8 mouse cellular contexts compared by ENCODE assay signal in the genomic region with DNA sequence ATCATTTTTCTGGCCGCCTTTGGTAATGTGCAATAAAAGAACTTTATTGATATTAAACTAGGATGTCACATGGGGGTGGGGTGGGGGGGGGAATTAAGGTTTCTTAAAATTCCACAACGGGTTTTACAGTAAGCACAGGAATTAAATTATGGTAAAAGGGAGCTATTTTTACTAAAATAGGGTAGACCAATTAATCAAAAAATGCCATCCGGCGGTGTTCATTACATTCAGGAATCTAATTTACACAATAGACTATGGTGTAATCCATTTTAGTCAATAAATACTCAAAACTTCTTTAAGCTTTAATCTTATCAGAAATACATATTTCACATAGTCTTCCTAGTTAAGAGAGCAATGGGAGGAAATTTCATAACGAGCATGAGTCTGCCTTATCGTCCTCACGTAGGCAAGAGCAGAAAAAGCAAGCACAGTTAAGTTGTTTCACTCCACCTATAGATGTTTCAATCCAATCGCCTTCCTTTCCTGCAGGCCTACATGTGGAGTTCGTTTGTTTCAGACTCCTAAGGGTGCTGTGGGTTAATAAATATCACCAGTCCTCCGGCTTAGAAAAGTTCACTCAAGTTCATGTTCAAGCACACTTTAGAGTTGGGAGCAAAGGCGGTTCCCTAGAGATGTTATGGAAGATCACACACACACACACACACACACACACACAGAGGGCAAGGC. TPM values are rescaled to one million over a fixed set of nuclear protein-coding genes. Genes with fewer than 3 reads are reported as not detected.
A peak's percentile ranks its signal among the peaks of the same experiment; 100 is the strongest.
DNase-seq lines count a peak whose midpoint lies in the region; ATAC-seq lines count a peak whose summit lies in the region.

No protein-coding gene starts in this region.

- WGBS in kidney, embryonic 16.5 days = 32% methylated on average over 11 of the region's 11 CpGs
- 41% methylated on average over 11 of the region's 11 CpGs for WGBS in embryonic facial prominence, embryonic 11.5 days
- WGBS in intestine, embryonic 15.5 days = 31% methylated on average over 11 of the region's 11 CpGs

- H3K27me3 ChIP-seq in kidney, embryonic 16.5 days (ENCODE audit: insufficient read depth, low read length) = peaks cover 2% of the 10 kb centered on the region; the same call in 1 of the 2 replicates
- H3K27me3 ChIP-seq in embryonic facial prominence, embryonic 11.5 days (ENCODE audit: control insufficient read depth, insufficient read depth, low read length) = peaks cover 5% of the 10 kb centered on the region; the same call in 1 of the 2 replicates
- no peaks in the 10 kb centered on the region for H3K27me3 ChIP-seq in intestine, embryonic 15.5 days (replicated peaks)

- no peak for ATAC-seq in kidney, embryonic 16.5 days (ENCODE audit: low FRiP score, low TSS enrichment)
- no peak for ATAC-seq in embryonic facial prominence, embryonic 11.5 days (replicated peaks; ENCODE audit: insufficient number of reproducible peaks, low FRiP score, low TSS enrichment, low read depth)
- ATAC-seq in intestine, embryonic 15.5 days = no peak
- ATAC-seq in megakaryocyte progenitor cell, adult 5-6 weeks (replicated peaks; ENCODE audit: poor library complexity) = no peak

- H3K4me3 ChIP-seq in kidney, embryonic 16.5 days (ENCODE audit: low read length) = peak overlapping the region; percentile 99
- H3K4me3 ChIP-seq in embryonic facial prominence, embryonic 11.5 days (ENCODE audit: low read depth, low read length) = peak overlapping the region; percentile 82
- peak overlapping the region; percentile 98 for H3K4me3 ChIP-seq in intestine, embryonic 15.5 days (replicated peaks)

- no peaks in the 10 kb centered on the region for H3K36me3 ChIP-seq in kidney, embryonic 16.5 days (ENCODE audit: insufficient read depth, low read length)
- H3K36me3 ChIP-seq in embryonic facial prominence, embryonic 11.5 days (replicated peaks; ENCODE audit: control insufficient read depth, insufficient read depth, low read depth, low read length) = no peaks in the 10 kb centered on the region
- no peaks in the 10 kb centered on the region for H3K36me3 ChIP-seq in intestine, embryonic 15.5 days

- peaks cover 49% of the 10 kb centered on the region for H3K4me1 ChIP-seq in kidney, embryonic 16.5 days (ENCODE audit: insufficient read depth, low read length)
- no peaks in the 10 kb centered on the region for H3K4me1 ChIP-seq in embryonic facial prominence, embryonic 11.5 days (ENCODE audit: control insufficient read depth, insufficient read depth, low read length)
- H3K4me1 ChIP-seq in intestine, embryonic 15.5 days (replicated peaks) = peaks cover 23% of the 10 kb centered on the region

- DNase-seq in kidney, postnatal 10 days = no peak
- no peak for DNase-seq in embryonic facial prominence, embryonic 11.5 days (ENCODE audit: low spot score)
- DNase-seq in naive thymus-derived CD4-positive, alpha-beta T cell, adult 2 months (ENCODE audit: low read depth) = peak; percentile 43
- DNase-seq in B cell, adult 2 months = no peak
- no peak for DNase-seq in urinary bladder, adult 18-20 months (ENCODE audit: low spot score in 2 of 2)

- H3K9ac ChIP-seq in kidney, embryonic 16.5 days (replicated peaks; ENCODE audit: low read length) = peak overlapping the region; percentile 97
- H3K9ac ChIP-seq in embryonic facial prominence, embryonic 11.5 days (replicated peaks; ENCODE audit: low read length) = peak overlapping the region; percentile 93
- peak overlapping the region; percentile 91 for H3K9ac ChIP-seq in intestine, embryonic 15.5 days

- peak overlapping the region; percentile 78 for H3K4me2 ChIP-seq in kidney, embryonic 16.5 days (replicated peaks; ENCODE audit: low read depth, low read length)
- peak overlapping the region; percentile 81 for H3K4me2 ChIP-seq in embryonic facial prominence, embryonic 11.5 days (ENCODE audit: low read depth, low read length)
- peak overlapping the region; percentile 98 for H3K4me2 ChIP-seq in intestine, embryonic 15.5 days (replicated peaks)

- H3K9me3 ChIP-seq in kidney, embryonic 16.5 days (ENCODE audit: low read length) = no peaks in the 10 kb centered on the region
- H3K9me3 ChIP-seq in embryonic facial prominence, embryonic 11.5 days (replicated peaks; ENCODE audit: control insufficient read depth, low read length) = no peaks in the 10 kb centered on the region
- no peaks in the 10 kb centered on the region for H3K9me3 ChIP-seq in intestine, embryonic 15.5 days

- peak overlapping the region; percentile 90 for H3K27ac ChIP-seq in kidney, embryonic 16.5 days (ENCODE audit: low read length)
- H3K27ac ChIP-seq in embryonic facial prominence, embryonic 11.5 days (replicated peaks; ENCODE audit: low read depth, low read length) = no peak overlapping the region
- no peak overlapping the region for H3K27ac ChIP-seq in intestine, embryonic 15.5 days

RNA-seq across cellular contexts. Expression of a gene that starts 2.5 kb away (rescaled TPM):
- 110 and 123 TPM in 2 replicates for polyA plus RNA-seq in kidney, embryonic 16.5 days (2015; fragmentation: Nextera tagmentation; extraction: Ambion mirVana)
- 64.9 and 71.2 TPM in 2 replicates for polyA plus RNA-seq in embryonic facial prominence, embryonic 11.5 days (2014; fragmentation: Nextera tagmentation; extraction: Ambion mirVana)
- polyA plus RNA-seq in intestine, embryonic 15.5 days (2015; fragmentation: Nextera tagmentation; extraction: Ambion mirVana) = 62.5 and 68.2 TPM in 2 replicates
- total RNA-seq in megakaryocyte progenitor cell, adult 5-6 weeks (2015) = 110 and 118 TPM in 2 replicates
- 104 and 116 TPM in 2 replicates for total RNA-seq in megakaryocyte progenitor cell, adult 5-6 weeks (2017)
